Mouse (Mus musculus): ENCODE results near the gene Nme1.

Gene Nme1

GRCm38 (mm10) chr11:93968005-93968847 lies at the start of gene Nme1, which contains the start of gene Gm20390:
TSS of gene Nme1 (minus strand) at chr11:93968521.
TSS of gene Gm20390 (minus strand) at chr11:93968293.
- peak; percentile 98 for DNase-seq (ENCODE audit: low spot score in 2 of 2)

GRCm38 (mm10) chr11:94003346-94003745 lies 35.0 kb upstream of the Nme1 start:
- DNase-seq (ENCODE audit: low spot score in 2 of 2) = no peak

GRCm38 (mm10) chr11:93999276-93999675 lies 31.0 kb upstream of the Nme1 start:
- no peak for DNase-seq (ENCODE audit: low spot score in 2 of 2)

GRCm38 (mm10) chr11:93997141-93997775 lies 28.9 kb upstream of the Nme1 start:
- DNase-seq (ENCODE audit: low spot score in 2 of 2) = no peak

GRCm38 (mm10) chr11:93996306-93997140 lies 28.2 kb upstream of the Nme1 start:
- peak in 1 of 2 experiments; percentile 49 for DNase-seq (ENCODE audit: low spot score in 2 of 2)

- DNase-seq (ENCODE audit: low spot score in 2 of 2) = peak; percentile 85 to 92
These were observed 27.5 kb upstream of the Nme1 start, which contains the start of gene Spag9 for GRCm38 (mm10) chr11:93995720-93996305. TSS of gene Spag9 (plus strand) at chr11:93996091.

GRCm38 (mm10) chr11:93995111-93995719 lies 26.9 kb upstream of the Nme1 start:
- peak; percentile 77 to 84 for DNase-seq (ENCODE audit: low spot score in 2 of 2)

- DNase-seq (ENCODE audit: low spot score in 2 of 2) = no peak
These were observed 26.2 kb upstream of the Nme1 start for GRCm38 (mm10) chr11:93994531-93994930.

- no peak for DNase-seq (ENCODE audit: low spot score in 2 of 2)
These were observed 20.2 kb upstream of the Nme1 start for GRCm38 (mm10) chr11:93988328-93989062.

GRCm38 (mm10) chr11:93987625-93988327 lies 19.5 kb upstream of the Nme1 start:
- no peak for DNase-seq (ENCODE audit: low spot score in 2 of 2)

GRCm38 (mm10) chr11:93987026-93987425 lies 18.7 kb upstream of the Nme1 start:
- DNase-seq (ENCODE audit: low spot score in 2 of 2) = no peak

- DNase-seq (ENCODE audit: low spot score in 2 of 2) = no peak
These were observed 18.0 kb upstream of the Nme1 start for GRCm38 (mm10) chr11:93986298-93986697.

- no peak for DNase-seq (ENCODE audit: low spot score in 2 of 2)
These were observed 16.9 kb upstream of the Nme1 start for GRCm38 (mm10) chr11:93985265-93985664.

- no peak for DNase-seq (ENCODE audit: low spot score in 2 of 2)
These were observed 16.3 kb upstream of the Nme1 start for GRCm38 (mm10) chr11:93984619-93985018.

- no peak for DNase-seq (ENCODE audit: low spot score in 2 of 2)
These were observed 11.3 kb upstream of the Nme1 start for GRCm38 (mm10) chr11:93979502-93980049.

- DNase-seq (ENCODE audit: low spot score in 2 of 2) = no peak
These were observed 4.6 kb upstream of the Nme1 start for GRCm38 (mm10) chr11:93972951-93973350.

GRCm38 (mm10) chr11:93969799-93970198 lies 1.5 kb upstream of the Nme1 start:
- DNase-seq (ENCODE audit: low spot score in 2 of 2) = no peak

- no peak for DNase-seq (ENCODE audit: low spot score in 2 of 2)
These were observed 850 bp upstream of the Nme1 start for GRCm38 (mm10) chr11:93969171-93969570.

- no peak for DNase-seq (ENCODE audit: low spot score in 2 of 2)
These were observed 467 bp upstream of the Nme1 start for GRCm38 (mm10) chr11:93968848-93969128.

GRCm38 (mm10) chr11:93967381-93967780 lies 940 bp downstream of the Nme1 start:
- no peak for DNase-seq (ENCODE audit: low spot score in 2 of 2)

All from frontal cortex, postnatal 36 days (tissue).